Comparison of ENCODE assay signal across 8 mouse cellular contexts in the genomic region with DNA sequence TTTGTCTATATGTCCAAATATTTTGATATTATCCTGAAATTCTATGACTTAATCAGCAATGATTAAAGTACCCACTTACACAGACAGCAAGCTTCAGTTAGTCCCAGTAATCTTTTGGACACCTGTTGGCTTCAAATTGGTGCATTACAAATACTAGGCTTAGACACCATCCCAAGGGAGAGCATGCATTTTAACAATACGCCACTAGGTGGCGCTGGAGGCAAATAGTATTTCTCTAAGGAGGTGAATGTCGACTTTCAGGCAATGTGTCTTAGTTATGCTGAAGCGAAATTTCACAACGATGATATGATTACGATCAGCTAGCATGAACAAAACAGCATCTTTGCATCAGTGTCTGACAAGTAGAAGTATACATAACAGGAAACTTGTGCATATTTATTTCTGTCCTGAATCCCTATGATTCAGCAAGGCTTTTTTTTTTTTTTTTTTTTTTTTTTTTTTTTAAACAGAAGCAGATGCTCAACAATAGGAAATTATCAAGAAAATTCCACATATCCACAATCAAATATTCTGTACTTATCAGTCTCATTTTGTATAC.
DNase-seq lines count a peak whose midpoint lies in the region; ATAC-seq and TF ChIP-seq lines count a peak whose summit lies in the region.

No protein-coding gene starts in this region.

- no peak overlapping the region for H3K9ac ChIP-seq in midbrain, postnatal 0 days (replicated peaks; ENCODE audit: low read length, poor library complexity, severe bottlenecking)

- no peaks in the 10 kb centered on the region for H3K27me3 ChIP-seq in limb, embryonic 10.5 days (ENCODE audit: low read depth, poor library complexity, severe bottlenecking)
- H3K27me3 ChIP-seq in midbrain, postnatal 0 days (ENCODE audit: insufficient read depth, low read length) = no peaks in the 10 kb centered on the region

- no peaks in the 10 kb centered on the region for H3K4me1 ChIP-seq in limb, embryonic 10.5 days
- no peaks in the 10 kb centered on the region for H3K4me1 ChIP-seq in midbrain, postnatal 0 days (ENCODE audit: insufficient read depth, low read length)

- H3K36me3 ChIP-seq in limb, embryonic 10.5 days = no peaks in the 10 kb centered on the region
- H3K36me3 ChIP-seq in midbrain, postnatal 0 days (ENCODE audit: insufficient read depth, low read length) = no peaks in the 10 kb centered on the region

- H3K27ac ChIP-seq in limb, embryonic 10.5 days = no peak overlapping the region
- no peak overlapping the region for H3K27ac ChIP-seq in midbrain, postnatal 0 days (ENCODE audit: low read depth, low read length)

- DNase-seq in 3T3-L1 (ENCODE audit: low read depth, low spot score) = peak; percentile 94
- peak; percentile 70 for DNase-seq in adrenal gland, adult 2 months
- DNase-seq in embryo, embryonic 11 days = peak; percentile 86
- peak; percentile 55 to 58 for DNase-seq in gastrocnemius, postnatal 4 days (ENCODE audit: low spot score in 2 of 2)
- peak; percentile 45 to 87 for DNase-seq in kidney, adult 8-10 months
- DNase-seq in limb, embryonic 10.5 days (ENCODE audit: low spot score) = peak; percentile 88
- DNase-seq in midbrain, postnatal 0 days (ENCODE audit: low spot score) = peak; percentile 96
- peak; percentile 85 for DNase-seq in testis, postnatal 10 days (ENCODE audit: low spot score)

- WGBS in limb, embryonic 10.5 days = 19% methylated on average over 6 of the region's 6 CpGs
- 3% methylated on average over 6 of the region's 6 CpGs for WGBS in midbrain, postnatal 0 days

- H3K9me3 ChIP-seq in limb, embryonic 10.5 days (replicated peaks) = no peaks in the 10 kb centered on the region
- H3K9me3 ChIP-seq in midbrain, postnatal 0 days (ENCODE audit: low read length) = no peaks in the 10 kb centered on the region

- H3K4me2 ChIP-seq in midbrain, postnatal 0 days (ENCODE audit: low read depth, low read length, poor library complexity, severe bottlenecking) = peak overlapping the region; percentile 27; the same call in 1 of the 2 replicates

- no peak overlapping the region for H3K4me3 ChIP-seq in limb, embryonic 10.5 days
- no peak overlapping the region for H3K4me3 ChIP-seq in midbrain, postnatal 0 days (ENCODE audit: low read depth, low read length)

- TF ChIP-seq CTCF in midbrain, postnatal 0 days (IDR thresholded peaks at IDR 0.05) = peak; percentile 98

- peak; percentile 71 for ATAC-seq in midbrain, postnatal 0 days (ENCODE audit: low FRiP score)
